Mouse (Mus musculus): ENCODE measurements around the gene Flywch2. TPM values are rescaled to one million over a fixed set of nuclear protein-coding genes. Genes with fewer than 3 reads are reported as not detected.
A peak's percentile ranks its signal among the peaks of the same experiment; 100 is the strongest.
"Not testable (repeated sequence)": the region's sequence is repeated elsewhere in the genome, so short reads cannot be mapped to it uniquely, and the experiment has no call there.

The Flywch2 gene
- polyA plus RNA-seq, 1 experiment from 2014 or later, result 96.5 TPM

DNA sequence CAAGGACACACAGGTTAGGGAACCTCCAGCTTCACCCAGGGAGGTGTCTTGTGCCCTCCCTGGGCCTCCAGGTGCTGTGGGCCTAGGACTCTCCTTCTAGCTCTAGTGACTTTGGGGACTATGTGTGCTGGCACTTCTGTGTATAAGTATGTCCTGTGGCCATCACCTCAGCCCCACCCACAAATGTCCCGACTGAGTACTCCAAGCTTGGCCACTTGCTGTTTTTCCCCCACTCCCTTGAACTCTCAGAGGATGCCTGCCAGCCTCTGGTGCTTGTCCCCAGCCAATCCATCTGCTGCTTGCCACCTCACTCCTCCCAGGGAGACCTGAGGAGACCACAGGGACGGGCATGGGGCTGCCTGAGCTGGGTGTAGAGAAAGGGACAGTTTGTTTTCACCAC, 7.4 kb downstream of the Flywch2 start:
- no peak overlapping the region for H3K4me3 ChIP-seq (ENCODE audit: low read depth, low read length)
- no peak overlapping the region for H3K9ac ChIP-seq (replicated peaks; ENCODE audit: low read depth, low read length)
- H3K36me3 ChIP-seq (ENCODE audit: control insufficient read depth, insufficient read depth, low read length), result no peaks in the 10 kb centered on the region
- no peak overlapping the region for H3K27ac ChIP-seq (ENCODE audit: low read depth, low read length)
- H3K9me3 ChIP-seq (ENCODE audit: control insufficient read depth, low read length), result no peaks in the 10 kb centered on the region
- H3K27me3 ChIP-seq (ENCODE audit: control insufficient read depth, insufficient read depth, low read length), result no peaks in the 10 kb centered on the region
- H3K4me2 ChIP-seq (ENCODE audit: low read depth, low read length), result no peak overlapping the region
- 61% methylated on average over 2 of the region's 2 CpGs for WGBS
- H3K4me1 ChIP-seq (ENCODE audit: control insufficient read depth, insufficient read depth, low read length), result no peaks in the 10 kb centered on the region
- ATAC-seq (ENCODE audit: low read depth), result no peak

DNA sequence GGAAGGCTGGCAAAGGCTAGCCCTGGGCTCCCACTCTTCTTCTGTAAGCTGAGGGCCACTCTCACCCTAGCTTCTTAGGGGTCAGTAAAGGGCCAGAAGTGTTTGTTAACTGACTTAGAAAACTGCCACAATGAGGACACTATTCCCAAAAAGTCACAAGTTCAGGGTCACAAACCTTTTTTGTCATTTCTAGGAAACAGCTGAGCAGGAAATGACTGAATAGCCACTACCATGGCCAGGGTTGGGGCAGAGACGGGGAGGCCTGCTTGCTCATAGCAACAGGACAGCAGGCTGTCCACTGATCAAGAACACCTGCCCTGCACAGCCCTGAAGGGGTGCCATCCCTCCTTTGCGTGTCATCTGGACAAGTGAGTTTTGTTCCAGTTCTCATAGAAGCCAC, 8.7 kb downstream of the Flywch2 start:
- 91% methylated on average over 2 of the region's 2 CpGs for WGBS
- H3K27me3 ChIP-seq (ENCODE audit: control insufficient read depth, insufficient read depth, low read length), result no peaks in the 10 kb centered on the region
- no peak overlapping the region for H3K27ac ChIP-seq (ENCODE audit: low read depth, low read length)
- H3K9ac ChIP-seq (replicated peaks; ENCODE audit: low read depth, low read length), result no peak overlapping the region
- no peak overlapping the region for H3K4me3 ChIP-seq (ENCODE audit: low read depth, low read length)
- ATAC-seq (ENCODE audit: low read depth), result no peak
- H3K9me3 ChIP-seq (ENCODE audit: control insufficient read depth, low read length), result no peaks in the 10 kb centered on the region
- H3K4me1 ChIP-seq (ENCODE audit: control insufficient read depth, insufficient read depth, low read length), result no peaks in the 10 kb centered on the region
- H3K4me2 ChIP-seq (ENCODE audit: low read depth, low read length), result no peak overlapping the region
- no peaks in the 10 kb centered on the region for H3K36me3 ChIP-seq (ENCODE audit: control insufficient read depth, insufficient read depth, low read length)

DNA sequence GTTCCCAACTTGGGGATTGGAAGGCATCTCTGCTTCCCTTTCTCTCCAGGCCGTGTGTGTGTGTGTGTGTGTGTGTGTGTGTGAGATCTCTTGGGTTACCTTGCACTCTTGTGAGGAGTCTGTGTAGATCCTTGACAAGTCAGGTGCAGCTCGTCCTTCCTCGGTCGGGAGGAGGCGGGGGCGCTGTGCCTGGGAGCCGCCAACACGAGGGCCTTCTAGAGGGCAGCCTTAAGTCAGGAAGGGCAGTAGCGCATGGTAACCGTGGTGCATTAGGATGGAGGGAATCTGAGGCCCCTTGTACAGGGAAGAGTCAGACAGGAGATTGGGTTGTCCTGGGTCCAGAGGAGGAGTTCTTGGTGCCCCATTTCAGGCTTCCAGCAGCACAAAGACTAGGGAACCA, 9.7 kb downstream of the Flywch2 start:
- H3K9ac ChIP-seq (replicated peaks; ENCODE audit: low read depth, low read length), result no peak overlapping the region
- no peaks in the 10 kb centered on the region for H3K36me3 ChIP-seq (ENCODE audit: control insufficient read depth, insufficient read depth, low read length)
- no peaks in the 10 kb centered on the region for H3K9me3 ChIP-seq (ENCODE audit: control insufficient read depth, low read length)
- H3K4me3 ChIP-seq (ENCODE audit: low read depth, low read length), result no peak overlapping the region
- 79% methylated on average over 10 of the region's 10 CpGs for WGBS
- no peak for ATAC-seq (ENCODE audit: low read depth)
- H3K4me2 ChIP-seq (ENCODE audit: low read depth, low read length), result no peak overlapping the region
- no peaks in the 10 kb centered on the region for H3K27me3 ChIP-seq (ENCODE audit: control insufficient read depth, insufficient read depth, low read length)
- no peaks in the 10 kb centered on the region for H3K4me1 ChIP-seq (ENCODE audit: control insufficient read depth, insufficient read depth, low read length)
- no peak overlapping the region for H3K27ac ChIP-seq (ENCODE audit: low read depth, low read length)

DNA sequence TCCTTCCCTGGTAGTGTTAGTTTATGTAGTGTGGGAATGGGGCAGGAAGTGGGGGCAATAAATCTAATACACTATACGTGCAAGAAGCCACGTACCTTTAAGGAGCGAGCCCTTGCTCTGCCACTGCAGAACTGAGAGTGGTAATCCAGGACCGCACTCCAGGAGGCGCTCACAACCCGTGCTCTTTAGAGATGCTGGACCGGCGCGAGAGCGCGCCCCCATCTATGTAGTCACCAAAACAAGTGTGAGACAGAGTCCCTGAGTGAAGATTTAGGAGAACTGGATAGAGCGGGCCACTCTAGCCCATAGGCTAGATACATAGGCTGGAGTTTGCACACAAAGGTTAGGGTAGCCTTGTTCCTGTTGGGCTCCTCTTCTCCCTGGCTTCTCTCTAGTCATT, 11.8 kb downstream of the Flywch2 start:
- Histone ChIP-seq H3K27me3 (ENCODE audit: control insufficient read depth, insufficient read depth, low read length) (no peaks in the 10 kb centered on the region), H3K9ac (replicated peaks; ENCODE audit: low read depth, low read length) (no peak overlapping the region), H3K9me3 (ENCODE audit: control insufficient read depth, low read length) (no peaks in the 10 kb centered on the region), H3K27ac (ENCODE audit: low read depth, low read length) (no peak overlapping the region), H3K4me2 (ENCODE audit: low read depth, low read length) (no peak overlapping the region), H3K4me1 (ENCODE audit: control insufficient read depth, insufficient read depth, low read length) (peaks cover 10% of the 10 kb centered on the region), H3K36me3 (ENCODE audit: control insufficient read depth, insufficient read depth, low read length) (no peaks in the 10 kb centered on the region), H3K4me3 (ENCODE audit: low read depth, low read length) (no peak overlapping the region)
- 4% methylated on average over 12 of the region's 12 CpGs for WGBS
- ATAC-seq (ENCODE audit: low read depth), result no peak

DNA sequence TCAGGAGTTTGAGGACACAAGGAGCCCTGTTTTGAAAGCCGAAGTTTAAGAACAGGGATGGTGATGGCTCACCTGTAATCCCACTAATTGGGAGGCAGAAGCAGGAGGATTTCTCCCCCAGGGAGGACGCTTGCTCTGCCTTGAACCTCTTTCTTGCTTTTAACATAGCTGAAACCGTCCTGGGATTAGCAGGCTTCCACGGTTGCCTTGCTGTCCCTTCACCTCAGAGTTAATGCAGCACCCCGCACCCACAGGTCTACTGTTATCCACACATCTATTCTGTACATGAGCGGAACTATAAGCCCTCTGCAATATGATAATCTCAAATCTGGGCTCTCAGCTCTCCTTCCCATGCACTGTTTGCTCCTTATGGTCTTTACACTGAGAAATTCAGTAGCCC, 12.2 kb downstream of the Flywch2 start:
- no peaks in the 10 kb centered on the region for H3K36me3 ChIP-seq (ENCODE audit: control insufficient read depth, insufficient read depth, low read length)
- H3K27ac ChIP-seq (ENCODE audit: low read depth, low read length), result no peak overlapping the region
- ATAC-seq (ENCODE audit: low read depth), result no peak
- H3K27me3 ChIP-seq (ENCODE audit: control insufficient read depth, insufficient read depth, low read length), result no peaks in the 10 kb centered on the region
- H3K9ac ChIP-seq (replicated peaks; ENCODE audit: low read depth, low read length), result no peak overlapping the region
- H3K4me1 ChIP-seq (ENCODE audit: control insufficient read depth, insufficient read depth, low read length), result peaks cover 10% of the 10 kb centered on the region
- no peak overlapping the region for H3K4me2 ChIP-seq (ENCODE audit: low read depth, low read length)
- H3K9me3 ChIP-seq (ENCODE audit: control insufficient read depth, low read length), result no peaks in the 10 kb centered on the region
- 81% methylated on average over 6 of the region's 6 CpGs for WGBS
- H3K4me3 ChIP-seq (ENCODE audit: low read depth, low read length), result no peak overlapping the region

DNA sequence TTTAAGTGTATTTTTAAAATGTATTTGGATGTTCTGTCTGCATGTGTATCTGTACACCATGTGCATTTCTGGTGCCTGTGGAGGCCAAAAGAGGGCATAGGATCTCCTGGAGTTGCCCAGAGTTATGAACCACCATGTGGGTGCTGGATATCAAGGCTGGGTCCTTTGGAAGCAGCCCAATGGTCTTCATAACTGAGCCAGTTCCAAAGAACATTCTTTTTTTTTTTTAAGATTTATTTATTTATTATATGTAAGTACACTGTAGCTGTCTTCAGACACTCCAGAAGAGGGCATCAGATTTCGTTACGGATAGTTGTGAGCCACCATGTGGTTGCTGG, 13.7 kb downstream of the Flywch2 start:
- Histone ChIP-seq H3K4me2 (ENCODE audit: low read depth, low read length) (peak overlapping the region; percentile 54), H3K4me3 (ENCODE audit: low read depth, low read length) (peak overlapping the region; percentile 88), H3K4me1 (ENCODE audit: control insufficient read depth, insufficient read depth, low read length) (peaks cover 10% of the 10 kb centered on the region)
- H3K9me3 ChIP-seq (ENCODE audit: control insufficient read depth, low read length); H3K27ac ChIP-seq (ENCODE audit: low read depth, low read length); H3K27me3 ChIP-seq (ENCODE audit: control insufficient read depth, insufficient read depth, low read length); H3K36me3 ChIP-seq (ENCODE audit: control insufficient read depth, insufficient read depth, low read length); ATAC-seq (ENCODE audit: low read depth); H3K9ac ChIP-seq (replicated peaks; ENCODE audit: low read depth, low read length): not testable (repeated sequence)
- WGBS, result 63% methylated on average over 2 of the region's 2 CpGs

DNA sequence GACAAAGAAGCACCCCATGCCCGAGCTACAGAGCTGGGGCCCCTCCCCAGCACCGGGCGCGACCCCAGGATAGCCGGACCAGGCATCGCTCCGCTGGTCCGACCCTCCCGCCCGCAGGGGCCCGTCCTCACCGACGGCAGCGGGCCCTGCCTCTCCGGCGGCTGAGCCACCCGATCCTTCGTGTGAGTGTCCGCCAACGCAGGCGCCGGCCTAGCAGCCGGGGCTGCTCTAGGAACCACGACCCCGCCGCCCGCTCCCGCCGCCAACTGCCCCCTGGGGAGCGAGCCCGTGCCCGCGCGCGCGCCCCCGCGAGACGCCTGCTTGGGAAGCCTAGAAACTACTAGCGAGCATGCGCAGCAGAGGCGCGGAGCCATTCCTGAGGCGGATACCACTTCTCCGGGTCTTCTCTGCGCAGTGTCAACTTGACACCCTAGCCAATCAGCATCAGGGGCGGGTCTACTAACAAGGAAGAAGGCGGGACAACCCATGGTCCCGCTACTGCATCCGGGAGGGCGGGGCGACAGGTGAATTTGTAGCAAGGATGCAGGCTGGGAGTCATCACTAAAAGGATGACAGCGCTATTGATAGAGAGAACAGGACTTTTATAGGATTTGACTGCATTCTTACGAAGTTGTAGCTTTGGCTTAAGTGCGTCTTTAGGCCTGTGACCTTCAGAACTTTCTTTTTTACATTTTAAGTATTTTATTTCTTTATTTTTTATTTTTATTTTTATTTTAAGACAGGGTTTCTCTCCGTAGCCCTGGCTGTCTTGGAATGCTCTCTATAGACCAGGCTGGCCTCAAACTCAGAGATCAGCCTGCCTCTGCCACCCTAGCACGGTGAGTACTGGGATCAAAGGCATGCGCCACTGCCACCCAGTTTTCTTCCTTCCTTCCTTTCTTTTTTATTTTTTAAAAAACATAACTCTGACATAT, 14.3 kb downstream of the Flywch2 start, which contains the start of gene Flywch1:
Gene Flywch1 (minus strand): TSS at position 319 of the 935 bp plus-strand sequence.
- 3% methylated on average over 51 of the region's 58 CpGs for WGBS
- Histone ChIP-seq H3K9ac (replicated peaks; ENCODE audit: low read depth, low read length) (peak within 1 kb of the TSS; percentile 97), H3K36me3 (ENCODE audit: control insufficient read depth, insufficient read depth, low read length) (no peaks in the 10 kb centered on the region), H3K27me3 (ENCODE audit: control insufficient read depth, insufficient read depth, low read length) (no peaks in the 10 kb centered on the region), H3K27ac (ENCODE audit: low read depth, low read length) (peak within 1 kb of the TSS; percentile 75), H3K4me3 (ENCODE audit: low read depth, low read length) (peak within 1 kb of the TSS; percentile 88), H3K4me1 (ENCODE audit: control insufficient read depth, insufficient read depth, low read length) (peaks cover 10% of the 10 kb centered on the region), H3K4me2 (ENCODE audit: low read depth, low read length) (peak within 1 kb of the TSS; percentile 54), H3K9me3 (ENCODE audit: control insufficient read depth, low read length) (no peaks in the 10 kb centered on the region)
- ATAC-seq (ENCODE audit: low read depth), result peak; percentile 98

DNA sequence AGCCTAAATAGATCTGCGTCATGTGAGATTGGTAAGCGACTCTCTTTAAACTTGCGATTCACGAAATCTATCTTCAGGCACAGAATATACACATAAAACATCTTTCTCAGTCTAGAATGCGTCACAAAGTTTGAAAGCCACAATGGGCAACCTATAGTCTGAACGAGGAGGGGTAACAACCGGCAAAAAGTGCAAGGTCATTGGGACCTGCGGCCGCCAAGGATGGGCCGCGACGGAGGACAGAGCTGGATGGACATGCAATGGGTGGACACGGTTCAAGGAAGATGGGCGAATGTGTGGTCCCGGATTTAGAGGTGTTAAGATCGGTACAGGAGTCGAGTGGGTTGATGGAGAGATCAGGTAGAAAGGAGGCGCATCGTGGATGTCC, 15.0 kb downstream of the Flywch2 start:
- Histone ChIP-seq H3K36me3 (ENCODE audit: control insufficient read depth, insufficient read depth, low read length) (no peaks in the 10 kb centered on the region), H3K4me1 (ENCODE audit: control insufficient read depth, insufficient read depth, low read length) (peaks cover 10% of the 10 kb centered on the region), H3K9ac (replicated peaks; ENCODE audit: low read depth, low read length) (peak overlapping the region; percentile 97), H3K27ac (ENCODE audit: low read depth, low read length) (peak overlapping the region; percentile 75), H3K27me3 (ENCODE audit: control insufficient read depth, insufficient read depth, low read length) (no peaks in the 10 kb centered on the region), H3K4me2 (ENCODE audit: low read depth, low read length) (peak overlapping the region; percentile 54), H3K9me3 (ENCODE audit: control insufficient read depth, low read length) (no peaks in the 10 kb centered on the region), H3K4me3 (ENCODE audit: low read depth, low read length) (peak overlapping the region; percentile 88)
- under 1% methylated on average over 19 of the region's 19 CpGs for WGBS
- no peak for ATAC-seq (ENCODE audit: low read depth)

DNA sequence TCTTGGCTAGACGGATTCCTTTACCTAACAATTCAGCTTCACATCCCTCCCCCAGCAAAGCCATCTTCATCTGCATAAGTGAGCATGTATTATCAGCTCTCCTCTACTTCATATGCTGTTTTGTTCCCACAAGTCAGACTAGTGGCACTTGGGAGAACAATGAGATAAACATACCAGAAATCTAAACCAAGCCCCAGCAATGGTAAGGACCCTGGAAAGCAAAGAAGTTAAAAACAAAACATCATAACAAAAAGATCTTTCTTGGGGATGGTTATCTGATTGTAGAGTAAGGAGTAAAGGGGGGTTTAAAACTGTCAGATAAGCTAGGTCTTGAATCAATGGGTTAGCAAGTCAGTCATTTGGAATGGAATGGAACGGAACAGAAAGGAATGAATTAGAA, 15.4 kb downstream of the Flywch2 start:
- WGBS, result 5% methylated on average over 2 of the region's 2 CpGs
- ATAC-seq (ENCODE audit: low read depth), result no peak
- Histone ChIP-seq H3K36me3 (ENCODE audit: control insufficient read depth, insufficient read depth, low read length) (no peaks in the 10 kb centered on the region), H3K4me1 (ENCODE audit: control insufficient read depth, insufficient read depth, low read length) (peaks cover 10% of the 10 kb centered on the region), H3K4me3 (ENCODE audit: low read depth, low read length) (peak overlapping the region; percentile 88), H3K27ac (ENCODE audit: low read depth, low read length) (peak overlapping the region; percentile 75), H3K9ac (replicated peaks; ENCODE audit: low read depth, low read length) (peak overlapping the region; percentile 97), H3K4me2 (ENCODE audit: low read depth, low read length) (peak overlapping the region; percentile 54), H3K27me3 (ENCODE audit: control insufficient read depth, insufficient read depth, low read length) (no peaks in the 10 kb centered on the region), H3K9me3 (ENCODE audit: control insufficient read depth, low read length) (no peaks in the 10 kb centered on the region)
